Mouse (Mus musculus) cortical plate, adult 2 months (tissue): ENCODE data around the gene Hsd17b7. TPM values are rescaled to one million over a fixed set of nuclear protein-coding genes. Genes with fewer than 3 reads are reported as not detected.

ENCODE experiments used
- H3K27ac ChIP-seq: fragments of 200-500 bp; 2 replicates; pipeline ENCODE4 v1.5.1; 2012; ENCODE audit warnings: low read length, control low read depth, inconsistent platforms; ENCODE audit not compliant: insufficient read depth
- H3K4me1 ChIP-seq: fragments of 200-500 bp; 2 replicates; pipeline ENCODE4 v1.6.1; 2011; ENCODE audit warnings: low read length; ENCODE audit not compliant: control insufficient read depth, insufficient read depth
- H3K4me3 ChIP-seq: fragments of 200-500 bp; 2 replicates; pipeline ENCODE4 v1.5.1; 2011; ENCODE audit warnings: mild to moderate bottlenecking, low read length, control low read depth; ENCODE audit not compliant: insufficient read depth
- CTCF ChIP-seq: fragments of 200-500 bp; IDR thresholded peaks from 2 replicates; pipeline ENCODE4 v1.5.1; 2011; ENCODE audit warnings: mild to moderate bottlenecking, control low read depth, low read length; ENCODE audit not compliant: insufficient read depth; ENCODE audit errors: extremely low read depth
- POLR2A ChIP-seq: fragments of 200-500 bp; IDR thresholded peaks from 2 replicates; pipeline ENCODE4 v1.6.1; 2011; ENCODE audit warnings: mild to moderate bottlenecking, low read length, control low read depth; ENCODE audit not compliant: insufficient read depth; ENCODE audit errors: extremely low read depth
- polyA plus RNA-seq: library from polyadenylated mRNA; depleted of rRNA; stranded (reverse); fragments of >200 nt; gene quantifications from 2 replicates; pipeline ENCODE4 v1.2.3, GENCODE M21; 2012

The Hsd17b7 gene
- polyA plus RNA-seq, 1 experiment = 14.2 TPM

DNA sequence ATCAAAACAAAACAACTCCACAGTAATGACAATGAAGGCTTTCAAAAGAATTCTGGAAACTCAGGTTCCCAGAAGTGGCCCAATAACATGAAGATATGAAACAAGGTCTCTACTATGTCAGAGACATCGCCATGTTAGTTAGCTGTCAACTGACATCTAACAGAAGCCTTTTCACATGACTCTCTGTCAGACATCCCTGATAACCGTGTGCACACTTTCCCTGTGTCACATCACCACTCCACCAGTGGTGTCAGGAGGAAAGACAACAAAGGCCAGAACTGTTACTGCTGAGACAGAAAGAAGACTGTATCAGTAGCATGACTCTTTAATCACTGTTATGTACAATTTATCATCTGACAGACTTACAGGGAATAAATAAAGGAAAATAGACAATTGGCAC, 3.0 kb upstream of the Hsd17b7 start:
- Histone ChIP-seq H3K27ac (no peak overlapping the region), H3K4me3 (no peak overlapping the region), H3K4me1 (no peaks in the 10 kb centered on the region)
- TF ChIP-seq POLR2A (no peak), CTCF (no peak)

DNA sequence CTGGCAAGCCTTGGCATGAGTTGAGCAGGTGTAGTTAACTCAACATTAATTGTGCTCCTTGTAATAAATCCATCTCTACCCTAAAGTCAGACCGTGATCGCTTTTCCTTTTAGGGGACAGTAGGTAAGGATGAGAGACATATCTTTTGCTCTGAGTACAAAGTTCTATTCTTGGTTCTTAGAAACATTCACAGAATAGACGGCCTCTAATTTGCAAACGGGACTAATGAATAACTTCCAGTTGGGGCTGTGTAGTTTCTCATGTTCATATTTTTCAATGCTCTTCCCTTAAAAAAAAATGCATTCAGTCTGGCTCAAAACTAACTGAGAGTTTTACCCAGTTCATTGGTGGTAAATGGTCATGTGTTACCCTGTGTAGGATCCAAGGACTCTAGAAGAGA, 1.9 kb upstream of the Hsd17b7 start:
- no peak overlapping the region for H3K27ac ChIP-seq
- no peaks in the 10 kb centered on the region for H3K4me1 ChIP-seq
- TF ChIP-seq CTCF = no peak
- no peak overlapping the region for H3K4me3 ChIP-seq

DNA sequence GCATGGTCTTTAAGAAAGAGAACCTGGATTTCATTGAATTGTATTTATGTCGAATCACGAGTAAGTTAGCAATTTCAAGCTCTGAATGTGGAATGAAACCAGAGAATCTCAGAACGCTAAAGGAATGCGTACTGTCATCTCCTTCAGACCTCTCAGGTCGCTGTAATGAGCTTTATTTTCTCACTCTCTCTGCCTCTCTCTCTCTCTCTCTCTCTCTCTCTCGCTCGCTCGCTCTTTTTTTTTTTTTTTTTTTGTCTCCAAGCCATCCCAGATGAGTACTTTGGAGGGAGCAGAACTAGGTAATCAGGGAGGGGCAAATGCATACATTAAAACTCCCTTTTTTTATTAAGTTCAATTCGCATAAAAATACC, 460 bp upstream of the Hsd17b7 start:
- H3K4me3 ChIP-seq = peak overlapping the region; percentile 56
- H3K27ac ChIP-seq = no peak overlapping the region
- H3K4me1 ChIP-seq = no peaks in the 10 kb centered on the region
- TF ChIP-seq CTCF = no peak
- TF ChIP-seq POLR2A = no peak

GRCm38 (mm10) chr1:169953106-169953505, 15.9 kb downstream of the Hsd17b7 start:
- H3K4me1 ChIP-seq = no peaks in the 10 kb centered on the region
- TF ChIP-seq POLR2A (no peak), CTCF (no peak)
- H3K27ac ChIP-seq = no peak overlapping the region
- no peak overlapping the region for H3K4me3 ChIP-seq

GRCm38 (mm10) chr1:169952636-169953035, 16.4 kb downstream of the Hsd17b7 start:
- Histone ChIP-seq H3K4me3 (no peak overlapping the region), H3K4me1 (no peaks in the 10 kb centered on the region), H3K27ac (no peak overlapping the region)
- no peak for TF ChIP-seq CTCF
- no peak for TF ChIP-seq POLR2A

GRCm38 (mm10) chr1:169951561-169951960, 17.5 kb downstream of the Hsd17b7 start:
- Histone ChIP-seq H3K27ac (no peak overlapping the region), H3K4me1 (no peaks in the 10 kb centered on the region), H3K4me3 (no peak overlapping the region)
- TF ChIP-seq CTCF (no peak), POLR2A (no peak)

GRCm38 (mm10) chr1:169950651-169951050, 18.4 kb downstream of the Hsd17b7 start:
- 0 out of 2 replicates have a peak, but pooled peaks have one; percentile 16 for TF ChIP-seq CTCF
- TF ChIP-seq POLR2A = no peak
- Histone ChIP-seq H3K27ac (no peak overlapping the region), H3K4me3 (no peak overlapping the region), H3K4me1 (no peaks in the 10 kb centered on the region)

- Histone ChIP-seq H3K4me1 (no peaks in the 10 kb centered on the region), H3K4me3 (no peak overlapping the region), H3K27ac (no peak overlapping the region)
- TF ChIP-seq POLR2A (no peak), CTCF (no peak)
Observed at GRCm38 (mm10) chr1:169949981-169950380, 19.1 kb downstream of the Hsd17b7 start.

- no peak overlapping the region for H3K27ac ChIP-seq
- TF ChIP-seq CTCF (no peak), POLR2A (no peak)
- no peaks in the 10 kb centered on the region for H3K4me1 ChIP-seq
- H3K4me3 ChIP-seq = no peak overlapping the region
Observed at GRCm38 (mm10) chr1:169948866-169949265, 20.2 kb downstream of the Hsd17b7 start.

DNA sequence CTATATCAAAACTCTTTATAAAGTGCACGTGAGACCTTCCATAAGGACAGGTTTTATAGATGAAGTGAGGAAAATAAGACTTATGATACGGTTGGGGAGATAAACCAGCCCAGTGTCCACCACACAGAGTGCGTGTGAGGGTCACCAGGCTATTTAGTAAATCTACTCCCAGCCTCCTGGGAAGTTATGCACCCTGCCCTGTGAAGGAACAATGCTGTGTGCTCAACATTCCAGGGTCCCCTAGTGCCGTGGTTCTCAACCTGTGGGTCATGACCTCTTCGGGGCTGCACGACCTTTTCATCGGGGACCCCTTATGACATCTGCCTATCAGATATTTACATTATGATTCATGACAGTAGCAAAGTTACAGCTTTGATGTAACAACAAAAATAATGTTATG, 20.8 kb downstream of the Hsd17b7 start:
- Histone ChIP-seq H3K27ac (no peak overlapping the region), H3K4me3 (no peak overlapping the region), H3K4me1 (no peaks in the 10 kb centered on the region)
- TF ChIP-seq CTCF (no peak), POLR2A (no peak)

DNA sequence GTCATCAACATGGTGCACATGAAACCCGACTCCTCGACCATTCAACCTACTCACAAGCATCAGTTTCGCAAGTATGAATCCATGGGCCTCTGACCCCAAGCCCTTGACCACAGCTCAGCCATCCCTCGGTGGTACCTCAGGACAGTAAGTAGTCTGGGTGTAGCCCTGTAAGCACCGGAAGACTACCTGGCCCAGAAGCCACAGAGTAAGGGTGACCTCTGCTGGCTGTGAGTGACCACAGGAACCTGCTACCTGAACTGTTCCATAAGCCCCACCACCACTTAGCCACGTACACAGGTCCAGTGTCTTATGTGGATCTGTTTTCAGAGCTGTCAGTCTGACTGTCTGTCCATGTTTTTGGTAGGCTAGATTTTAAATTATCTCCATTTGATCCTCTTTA, 21.4 kb downstream of the Hsd17b7 start:
- no peak overlapping the region for H3K27ac ChIP-seq
- TF ChIP-seq CTCF (no peak), POLR2A (no peak)

More for the DNA sequence above, 21.4 kb downstream of the Hsd17b7 start:
- no peak overlapping the region for H3K4me3 ChIP-seq
- H3K4me1 ChIP-seq = no peaks in the 10 kb centered on the region
